Mouse (Mus musculus) liver, embryonic 14.5 days (tissue): Measurements from ENCODE around the gene Ube3a.

Source experiments
- CTCF ChIP-seq: IDR thresholded peaks from 2 replicates; pipeline ENCODE4 v1.5.1; 2016; ENCODE audit warnings: antibody characterized with exemption, low read depth, control low read depth
- EP300 ChIP-seq: IDR thresholded peaks from 2 replicates; pipeline ENCODE4 v1.6.1; 2016; ENCODE audit warnings: antibody characterized with exemption, low read depth

GRCm38 (mm10) chr7:59253373-59253772 is 24.8 kb downstream of the Ube3a start:
- TF ChIP-seq CTCF (no peak), EP300 (no peak)
